Comparison of ENCODE assay signal across 9 mouse cellular contexts in genomic region chr15:36884671-36885365, GRCm38 (mm10).
DNase-seq lines count a peak whose midpoint lies in the region; ATAC-seq lines count a peak whose summit lies in the region.
"Had no signal": no experiment of that assay in that cellular context is flagged by ENCODE, and none has a peak within 500 bp of the region (broad histone marks: within the 10 kb centered on the region; RNA-seq: fewer than 3 reads in every experiment).

No protein-coding gene starts in this region.

- 69% methylated on average over 11 of the region's 11 CpGs for WGBS in limb, embryonic 12.5 days
- 85% methylated on average over 11 of the region's 11 CpGs for WGBS in limb, embryonic 10.5 days
- 85% methylated on average over 11 of the region's 11 CpGs for WGBS in midbrain, embryonic 15.5 days

- peak; percentile 35 to 58 for DNase-seq in cerebellum, adult 18-20 months
- DNase-seq in cerebellum, postnatal 14 days = no peak
- no peak for DNase-seq in limb, embryonic 10.5 days (ENCODE audit: low spot score)
- DNase-seq in cerebellum, adult 9-11 months = peak; percentile 31
- peak; percentile 36 for DNase-seq in right cerebral cortex, postnatal 25 days
- DNase-seq: heart, postnatal 10 days had no signal

- no peaks in the 10 kb centered on the region for H3K27me3 ChIP-seq in limb, embryonic 12.5 days
- H3K27me3 ChIP-seq in limb, embryonic 10.5 days (ENCODE audit: low read depth, poor library complexity, severe bottlenecking) = no peaks in the 10 kb centered on the region
- no peaks in the 10 kb centered on the region for H3K27me3 ChIP-seq in midbrain, embryonic 15.5 days (replicated peaks)

- H3K4me2 ChIP-seq in limb, embryonic 12.5 days = no peak overlapping the region
- H3K4me2 ChIP-seq in midbrain, embryonic 15.5 days = no peak overlapping the region

- ATAC-seq in limb, embryonic 12.5 days (ENCODE audit: insufficient number of reproducible peaks, insufficient read depth, low FRiP score, low TSS enrichment, low read depth) = no peak
- ATAC-seq in midbrain, embryonic 15.5 days (replicated peaks) = no peak
- no peak for ATAC-seq in erythroblast, adult 5-6 weeks (replicated peaks; ENCODE audit: low FRiP score, poor library complexity, severe bottlenecking)

- no peaks in the 10 kb centered on the region for H3K9me3 ChIP-seq in limb, embryonic 12.5 days
- no peaks in the 10 kb centered on the region for H3K9me3 ChIP-seq in limb, embryonic 10.5 days (replicated peaks)
- H3K9me3 ChIP-seq in midbrain, embryonic 15.5 days = no peaks in the 10 kb centered on the region

- H3K4me3 ChIP-seq in limb, embryonic 12.5 days (replicated peaks) = no peak overlapping the region
- H3K4me3 ChIP-seq in limb, embryonic 10.5 days = no peak overlapping the region
- H3K4me3 ChIP-seq in midbrain, embryonic 15.5 days = no peak overlapping the region

- no peaks in the 10 kb centered on the region for H3K36me3 ChIP-seq in limb, embryonic 12.5 days
- no peaks in the 10 kb centered on the region for H3K36me3 ChIP-seq in limb, embryonic 10.5 days
- no peaks in the 10 kb centered on the region for H3K36me3 ChIP-seq in midbrain, embryonic 15.5 days (replicated peaks)

- 0 out of 2 replicates have a peak overlapping the region, but pooled peaks have one; percentile 8 for H3K9ac ChIP-seq in limb, embryonic 12.5 days (replicated peaks)
- no peak overlapping the region for H3K9ac ChIP-seq in midbrain, embryonic 15.5 days

- peaks cover 10% of the 10 kb centered on the region; the same call in 1 of the 2 replicates for H3K4me1 ChIP-seq in limb, embryonic 12.5 days (replicated peaks)
- no peaks in the 10 kb centered on the region; the same call in 1 of the 2 replicates for H3K4me1 ChIP-seq in limb, embryonic 10.5 days
- no peaks in the 10 kb centered on the region for H3K4me1 ChIP-seq in midbrain, embryonic 15.5 days

- peak overlapping the region; percentile 29; the same call in 1 of the 2 replicates for H3K27ac ChIP-seq in limb, embryonic 12.5 days
- no peak overlapping the region for H3K27ac ChIP-seq in limb, embryonic 10.5 days
- no peak overlapping the region for H3K27ac ChIP-seq in midbrain, embryonic 15.5 days

Comparison
In these comparisons a context has a peak if more than half of its experiments do, and no peak if none do; other contexts are left out.
1. DNase-seq: peak in cerebellum, adult 18-20 months (2 of 2), cerebellum, adult 9-11 months (single experiment) and right cerebral cortex, postnatal 25 days (single experiment); none in cerebellum, postnatal 14 days (0 of 2) and limb, embryonic 10.5 days (single experiment).